Mouse (Mus musculus): ENCODE measurements at regions not wholly inside any gene's neighbourhood (a gene's known extent, or its start where the extent isn't known, plus 50 kb on each side); places are given as distances from the start of the nearest gene placed in this dataset.

DNA sequence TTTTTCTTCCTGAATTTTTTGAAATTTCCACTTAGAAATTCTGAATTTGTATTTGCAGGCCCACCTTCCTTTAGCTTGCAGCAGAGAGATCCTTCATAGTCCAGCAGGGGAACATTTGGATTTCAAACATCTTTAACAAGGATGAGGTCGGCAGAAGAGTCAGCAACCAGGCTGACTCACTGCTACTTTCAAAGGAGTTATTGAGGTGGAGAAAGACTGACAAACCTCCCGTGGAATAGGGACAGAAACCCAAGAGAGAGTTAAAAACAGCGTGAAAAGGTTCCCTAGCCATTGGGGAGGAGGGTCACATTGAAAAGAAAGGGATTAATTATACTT, 247.6 kb downstream of the Itga8 start:
- no peaks in the 10 kb centered on the region for H3K9me3 ChIP-seq
- H3K27ac ChIP-seq, result no peak overlapping the region
- H3K9ac ChIP-seq, result no peak overlapping the region
- WGBS, result 17% methylated on average over 3 of the region's 3 CpGs
- no peaks in the 10 kb centered on the region for H3K36me3 ChIP-seq (replicated peaks)
- no peaks in the 10 kb centered on the region for H3K27me3 ChIP-seq
- H3K4me3 ChIP-seq (replicated peaks), result no peak overlapping the region
- no peaks in the 10 kb centered on the region for H3K4me1 ChIP-seq
- no peak for ATAC-seq (ENCODE audit: low FRiP score)
- H3K4me2 ChIP-seq, result no peak overlapping the region

All from forebrain, embryonic 12.5 days (tissue).